Mouse (Mus musculus): ENCODE data around the gene Olfr978. TPM values are rescaled to one million over a fixed set of nuclear protein-coding genes. Genes with fewer than 3 reads are reported as not detected.
"Not testable (repeated sequence)": the region's sequence is repeated elsewhere in the genome, so short reads cannot be mapped to it uniquely, and the experiment has no call there.

Gene Olfr978
- not detected in 2 replicates for polyA plus RNA-seq (2012; rRNA removed)

- no peak for DNase-seq (ENCODE audit: low spot score)
Measured at GRCm38 (mm10) chr9:39991813-39992212, at the start of gene Olfr978. Gene Olfr978 (plus strand): TSS chr9:39992113.

GRCm38 (mm10) chr9:39951946-39952345 is 40.0 kb upstream of the Olfr978 start, which contains the start of gene Olfr975:
Gene Olfr975 (minus strand): TSS chr9:39952046.
- DNase-seq (ENCODE audit: low spot score) = no peak

GRCm38 (mm10) chr9:39961033-39961432 is 30.9 kb upstream of the Olfr978 start, which contains the start of gene Olfr976:
Gene Olfr976 (minus strand): TSS chr9:39961133.
- DNase-seq (ENCODE audit: low spot score) = not testable (repeated sequence)

GRCm38 (mm10) chr9:39976581-39977145 is 15.2 kb upstream of the Olfr978 start:
- DNase-seq (ENCODE audit: low spot score) = not testable (repeated sequence)

- no peak for DNase-seq (ENCODE audit: low spot score)
Measured at GRCm38 (mm10) chr9:40003365-40003764, 11.5 kb downstream of the Olfr978 start, which contains the start of gene Olfr979. Gene Olfr979 (minus strand): TSS chr9:40003465.

- no peak for DNase-seq (ENCODE audit: low spot score)
Measured at GRCm38 (mm10) chr9:40009482-40009881, 17.6 kb downstream of the Olfr978 start, which contains the start of gene Olfr980. Gene Olfr980 (minus strand): TSS chr9:40009582.

- DNase-seq (ENCODE audit: low spot score) = no peak
Measured at GRCm38 (mm10) chr9:40021164-40021563, 29.3 kb downstream of the Olfr978 start, which contains the start of gene Olfr981. Gene Olfr981 (plus strand): TSS chr9:40021464.

Other genes starting within 250 kb of the Olfr978 start
- not detected in 2 replicates for gene Olfr967, start 245.9 kb upstream of the Olfr978 start, polyA plus RNA-seq (2012; rRNA removed)
- gene Olfr968, start 208.9 kb upstream of the Olfr978 start, polyA plus RNA-seq (2012; rRNA removed) = not detected in 2 replicates
- gene Olfr969, start 201.2 kb upstream of the Olfr978 start, polyA plus RNA-seq (2012; rRNA removed) = not detected in 2 replicates
- not detected in 2 replicates for gene Olfr970, start 183.3 kb upstream of the Olfr978 start, polyA plus RNA-seq (2012; rRNA removed)
- not detected in 2 replicates for gene Olfr971, start 155.2 kb upstream of the Olfr978 start, polyA plus RNA-seq (2012; rRNA removed)
- gene Olfr972, start 125.7 kb upstream of the Olfr978 start, polyA plus RNA-seq (2012; rRNA removed) = not detected in 2 replicates
- not detected in 2 replicates for gene Olfr229, start 84.8 kb upstream of the Olfr978 start, polyA plus RNA-seq (2012; rRNA removed)
- not detected in 2 replicates for gene Olfr974, start 54.6 kb upstream of the Olfr978 start, polyA plus RNA-seq (2012; rRNA removed)
- gene Olfr975, start 40.1 kb upstream of the Olfr978 start, polyA plus RNA-seq (2012; rRNA removed) = not detected in 2 replicates
- not detected in 2 replicates for gene Olfr976, start 31.0 kb upstream of the Olfr978 start, polyA plus RNA-seq (2012; rRNA removed)
- gene Olfr979, start 11.4 kb downstream of the Olfr978 start, polyA plus RNA-seq (2012; rRNA removed) = not detected in 2 replicates
- gene Olfr980, start 17.5 kb downstream of the Olfr978 start, polyA plus RNA-seq (2012; rRNA removed) = not detected in 2 replicates
- not detected in 2 replicates for gene Olfr981, start 29.4 kb downstream of the Olfr978 start, polyA plus RNA-seq (2012; rRNA removed)
- not detected in 2 replicates for gene Olfr982, start 81.7 kb downstream of the Olfr978 start, polyA plus RNA-seq (2012; rRNA removed)
- gene Olfr983, start 101.5 kb downstream of the Olfr978 start, polyA plus RNA-seq (2012; rRNA removed) = not detected in 2 replicates
- gene Olfr984, start 122.1 kb downstream of the Olfr978 start, polyA plus RNA-seq (2012; rRNA removed) = not detected in 2 replicates
- not detected in 2 replicates for gene Olfr985, start 138.1 kb downstream of the Olfr978 start, polyA plus RNA-seq (2012; rRNA removed)
- not detected in 2 replicates for gene Tmem225, start 156.0 kb downstream of the Olfr978 start, polyA plus RNA-seq (2012; rRNA removed)
- gene Olfr986, start 188.8 kb downstream of the Olfr978 start, polyA plus RNA-seq (2012; rRNA removed) = not detected in 2 replicates
- gene Zfp202, start 200.2 kb downstream of the Olfr978 start, polyA plus RNA-seq (2012; rRNA removed) = 3.2 and 3.7 TPM in 2 replicates

Data from urinary bladder, adult 2 months (tissue).